Mouse (Mus musculus) liver, postnatal 0 days (tissue): ENCODE data around the gene Myo18a. TPM values are rescaled to one million over a fixed set of nuclear protein-coding genes. Genes with fewer than 3 reads are reported as not detected.

Source experiments
- ATAC-seq: fragments of 200-750 bp; cut with Nextera tagmentation; 2 replicates; pipeline ENCODE4 v1.8.0; 2017; ENCODE audit warnings: mild to moderate bottlenecking, moderate library complexity
- DNase-seq: peaks from one replicate; pipeline ENCODE4 v3.0.0-alpha.2; 2016
- H3K27ac ChIP-seq: fragments of 300-500 bp; sonication (generic); 2 replicates; pipeline ENCODE4 v1.5.1; 2014; ENCODE audit warnings: antibody characterized with exemption, moderate library complexity, mild to moderate bottlenecking, low read depth
- H3K27me3 ChIP-seq: fragments of 300-500 bp; sonication (generic); 2 replicates; pipeline ENCODE4 v1.6.1; 2014; ENCODE audit warnings: low read length, control low read depth, mixed read lengths; ENCODE audit not compliant: insufficient read depth
- H3K36me3 ChIP-seq: fragments of 300-500 bp; sonication (generic); replicated peaks from 2 replicates; pipeline ENCODE4 v1.6.1; 2014; ENCODE audit warnings: mild to moderate bottlenecking, control low read depth, low read length, moderate library complexity, mixed read lengths; ENCODE audit not compliant: insufficient read depth
- H3K4me1 ChIP-seq: fragments of 300-500 bp; sonication (generic); 2 replicates; pipeline ENCODE4 v1.6.1; 2014; ENCODE audit warnings: antibody characterized with exemption, mild to moderate bottlenecking, control low read depth; ENCODE audit not compliant: insufficient read depth
- H3K4me2 ChIP-seq: fragments of 300-500 bp; sonication (generic); 2 replicates; pipeline ENCODE4 v1.6.1; 2014; ENCODE audit warnings: low read depth, mild to moderate bottlenecking, low read length, moderate library complexity, mixed read lengths
- H3K4me3 ChIP-seq: fragments of 300-500 bp; sonication (generic); 2 replicates; pipeline ENCODE4 v1.5.1; 2014; ENCODE audit warnings: low read depth, low read length
- H3K9ac ChIP-seq: fragments of 300-500 bp; sonication (generic); replicated peaks from 2 replicates; pipeline ENCODE4 v1.6.1; 2014; ENCODE audit warnings: mild to moderate bottlenecking, moderate library complexity
- H3K9me3 ChIP-seq: fragments of 300-500 bp; sonication (generic); 2 replicates; pipeline ENCODE4 v1.6.1; 2016; ENCODE audit warnings: mild to moderate bottlenecking, control low read depth, low read length, mixed read lengths
- CTCF ChIP-seq: sonication (generic); IDR thresholded peaks from 2 replicates; pipeline ENCODE4 v1.5.1; 2016; ENCODE audit warnings: antibody characterized with exemption, low read depth
- EP300 ChIP-seq: IDR thresholded peaks from 2 replicates; pipeline ENCODE4 v1.6.1; 2016; ENCODE audit warnings: antibody characterized with exemption, low read depth, mild to moderate bottlenecking
- WGBS: fragments of 180-500 bp; shearing (Covaris S2); extraction: QIAGEN DNeasy Blood & Tissue Kit; methylation state at CpG from one replicate; pipeline ENCODE4 v1.1.7; 2014; ENCODE audit not compliant: insufficient replicate concordance; 5-methylcytosine and 5-hydroxymethylcytosine counted together
- polyA plus RNA-seq: library from polyadenylated mRNA; unstranded; fragments of >200 nt; fragmentation: Nextera tagmentation; extraction: Ambion mirVana; gene quantifications from 2 replicates; pipeline ENCODE4 v1.2.1, GENCODE M21; 2015

The Myo18a gene
- polyA plus RNA-seq, 1 experiment from 2014 or later, result 10.4 TPM

DNA sequence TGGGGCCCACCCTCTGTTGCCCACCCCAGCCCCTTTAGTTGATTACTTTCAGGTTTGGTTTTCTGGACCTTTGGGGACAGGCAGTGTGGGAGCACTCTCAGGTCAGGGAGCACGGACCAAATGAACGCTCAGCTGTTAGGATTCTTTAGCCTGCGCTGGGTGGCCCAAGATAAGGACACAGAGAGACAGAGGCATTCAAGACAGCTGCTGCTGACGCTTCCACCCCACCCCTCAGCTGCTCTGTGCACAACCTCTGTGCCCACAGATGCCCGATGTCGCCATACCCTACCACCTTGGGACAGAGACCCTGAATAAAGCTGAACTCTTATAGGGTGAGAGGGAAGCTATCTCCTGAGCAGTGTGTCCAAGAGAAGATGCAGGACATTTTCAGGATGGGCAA lies 47.0 kb downstream of the Myo18a start:
- Histone ChIP-seq H3K27ac (no peak overlapping the region), H3K4me2 (no peak overlapping the region), H3K9ac (no peak overlapping the region), H3K4me3 (no peak overlapping the region), H3K9me3 (no peaks in the 10 kb centered on the region), H3K27me3 (no peaks in the 10 kb centered on the region), H3K36me3 (peaks cover 4% of the 10 kb centered on the region), H3K4me1 (no peaks in the 10 kb centered on the region)
- TF ChIP-seq CTCF (no peak), EP300 (no peak)
- ATAC-seq (no peak), DNase-seq (no peak)
- WGBS, result 53% methylated on average over 6 of the region's 6 CpGs

DNA sequence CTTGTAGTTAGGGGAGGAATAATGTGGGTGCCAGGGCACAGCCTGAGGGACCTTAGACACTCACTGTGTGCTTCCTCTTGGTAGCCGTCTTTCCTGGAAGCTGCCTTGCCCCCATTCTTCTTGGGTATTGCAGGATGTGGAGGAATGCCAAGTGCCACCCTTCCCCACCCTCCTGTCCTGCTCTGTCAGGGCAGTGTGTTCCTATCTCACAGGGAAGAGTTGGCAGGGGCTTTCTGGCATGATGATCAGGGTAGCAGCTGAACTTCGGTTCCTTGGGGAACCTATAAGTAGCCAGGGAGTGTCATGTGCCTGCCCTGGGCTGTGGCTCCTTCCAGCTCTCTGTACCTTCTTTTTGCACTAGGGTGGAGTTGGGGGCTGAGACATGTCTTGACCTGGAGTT lies 50.9 kb downstream of the Myo18a start:
- Histone ChIP-seq H3K4me2 (no peak overlapping the region), H3K27me3 (no peaks in the 10 kb centered on the region), H3K9me3 (no peaks in the 10 kb centered on the region), H3K9ac (no peak overlapping the region), H3K4me1 (no peaks in the 10 kb centered on the region), H3K4me3 (no peak overlapping the region), H3K27ac (no peak overlapping the region), H3K36me3 (peaks cover 21% of the 10 kb centered on the region)
- no peak for ATAC-seq
- no peak for TF ChIP-seq EP300
- TF ChIP-seq CTCF, result no peak
- no peak for DNase-seq
- WGBS, result 77% methylated on average over 2 of the region's 2 CpGs

DNA sequence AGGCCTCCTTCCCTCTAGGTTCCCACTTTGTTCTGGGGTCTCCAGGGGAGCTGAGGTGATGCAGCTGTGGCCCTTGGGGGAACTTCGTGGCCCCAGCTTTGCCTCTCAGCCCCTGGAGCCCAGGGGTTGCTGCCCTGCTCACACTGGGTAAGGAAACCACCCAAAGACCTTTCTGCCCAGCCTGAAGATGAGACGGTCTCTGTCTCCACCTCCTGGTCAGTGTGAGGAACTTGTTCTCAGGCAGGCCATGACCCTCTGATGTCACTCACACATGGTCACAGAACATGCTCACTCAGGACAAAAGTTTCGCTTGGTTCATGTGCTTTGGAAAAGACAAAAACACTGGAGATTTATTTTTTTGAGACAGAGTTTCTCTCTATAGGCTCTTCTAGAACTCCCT lies 53.0 kb downstream of the Myo18a start:
- Histone ChIP-seq H3K27ac (no peak overlapping the region), H3K4me1 (no peaks in the 10 kb centered on the region), H3K9me3 (no peaks in the 10 kb centered on the region), H3K36me3 (peaks cover 37% of the 10 kb centered on the region), H3K4me2 (no peak overlapping the region), H3K4me3 (no peak overlapping the region), H3K9ac (no peak overlapping the region), H3K27me3 (no peaks in the 10 kb centered on the region)
- peak; percentile 77; the same call in 1 of the 2 replicates for ATAC-seq
- WGBS, result 28% methylated on average over 3 of the region's 3 CpGs
- peak; percentile 85 for DNase-seq
- TF ChIP-seq EP300 (no peak), CTCF (peak; percentile 97)

DNA sequence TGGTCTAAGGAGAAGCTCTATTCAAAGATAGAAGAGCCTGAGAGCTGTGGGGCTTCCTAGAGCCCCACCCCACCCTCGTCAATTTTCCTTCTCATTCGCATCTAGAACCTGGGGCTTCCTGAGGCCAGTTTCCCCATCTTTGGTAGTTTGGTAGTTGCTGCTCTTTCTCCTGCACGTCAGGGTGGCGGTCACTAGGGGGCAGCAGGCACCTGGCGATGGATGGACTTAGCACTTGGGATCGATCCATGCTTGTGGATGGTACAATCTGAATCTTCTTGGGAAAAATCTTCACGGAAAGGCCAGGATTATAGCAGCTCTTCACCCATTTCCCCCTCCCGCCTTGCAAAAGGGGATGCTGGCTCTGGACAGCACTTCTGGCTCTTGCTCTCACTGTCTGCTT lies 58.6 kb downstream of the Myo18a start:
- no peak overlapping the region for H3K4me3 ChIP-seq
- TF ChIP-seq CTCF (peak; percentile 86), EP300 (no peak)
- H3K27me3 ChIP-seq, result no peaks in the 10 kb centered on the region
- no peak overlapping the region for H3K27ac ChIP-seq
- peak; percentile 74 for DNase-seq
- peaks cover 65% of the 10 kb centered on the region for H3K36me3 ChIP-seq
- H3K4me2 ChIP-seq, result no peak overlapping the region
- H3K9ac ChIP-seq, result no peak overlapping the region
- no peaks in the 10 kb centered on the region for H3K9me3 ChIP-seq
- ATAC-seq, result no peak
- WGBS, result 37% methylated on average over 8 of the region's 8 CpGs
- no peaks in the 10 kb centered on the region for H3K4me1 ChIP-seq

DNA sequence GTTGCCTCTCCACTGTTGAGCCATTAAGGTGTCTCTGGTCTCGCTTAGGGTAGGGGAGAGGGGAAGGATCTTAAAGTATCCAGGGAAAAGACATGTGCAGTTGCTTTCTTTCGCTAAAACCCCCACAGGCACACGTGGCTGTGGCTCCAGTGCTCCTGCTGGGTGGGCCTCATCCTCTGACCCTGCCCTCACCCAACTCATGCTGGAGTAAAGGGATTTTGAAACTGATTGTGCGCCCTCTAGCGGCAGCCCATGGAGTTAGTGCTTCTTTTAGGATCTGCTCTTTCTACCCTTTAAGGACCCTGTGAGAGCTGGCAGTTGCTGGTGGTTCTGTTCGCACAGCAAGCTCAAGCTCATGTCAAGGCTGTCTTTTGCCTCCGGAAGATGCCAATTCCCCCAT lies 59.7 kb downstream of the Myo18a start:
- Histone ChIP-seq H3K27ac (no peak overlapping the region), H3K27me3 (no peaks in the 10 kb centered on the region), H3K9me3 (no peaks in the 10 kb centered on the region), H3K4me1 (no peaks in the 10 kb centered on the region), H3K9ac (no peak overlapping the region), H3K4me2 (no peak overlapping the region), H3K36me3 (peaks cover 65% of the 10 kb centered on the region), H3K4me3 (no peak overlapping the region)
- WGBS, result 28% methylated on average over 7 of the region's 7 CpGs
- DNase-seq (peak; percentile 76), ATAC-seq (no peak)
- TF ChIP-seq EP300 (no peak), CTCF (peak; percentile 85)

DNA sequence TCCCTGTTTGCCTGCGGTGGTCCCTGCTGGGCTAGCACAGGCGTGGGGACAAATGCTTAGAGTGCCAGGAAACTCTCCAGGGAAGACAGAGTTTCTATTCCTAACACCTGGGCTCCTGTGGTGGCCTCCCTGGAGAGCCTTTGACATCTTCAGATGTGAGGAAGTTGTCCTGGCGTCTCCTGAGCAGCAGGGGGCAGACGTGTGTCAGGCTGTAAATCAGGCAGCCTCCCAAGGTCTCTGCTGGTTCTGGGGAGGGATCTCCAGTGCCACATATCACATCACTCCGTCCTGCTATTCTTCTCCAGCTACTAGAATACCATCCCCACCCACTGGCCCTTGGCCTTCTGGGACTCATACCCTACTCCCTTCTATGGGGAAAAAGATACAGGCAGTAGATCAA lies 62.8 kb downstream of the Myo18a start:
- Histone ChIP-seq H3K4me3 (no peak overlapping the region), H3K4me1 (no peaks in the 10 kb centered on the region), H3K9ac (no peak overlapping the region), H3K27me3 (no peaks in the 10 kb centered on the region), H3K27ac (no peak overlapping the region), H3K36me3 (peaks cover 63% of the 10 kb centered on the region), H3K9me3 (no peaks in the 10 kb centered on the region), H3K4me2 (no peak overlapping the region)
- TF ChIP-seq CTCF (peak; percentile 77), EP300 (no peak)
- peak; percentile 64 for DNase-seq
- ATAC-seq, result no peak
- 19% methylated on average over 5 of the region's 5 CpGs for WGBS

DNA sequence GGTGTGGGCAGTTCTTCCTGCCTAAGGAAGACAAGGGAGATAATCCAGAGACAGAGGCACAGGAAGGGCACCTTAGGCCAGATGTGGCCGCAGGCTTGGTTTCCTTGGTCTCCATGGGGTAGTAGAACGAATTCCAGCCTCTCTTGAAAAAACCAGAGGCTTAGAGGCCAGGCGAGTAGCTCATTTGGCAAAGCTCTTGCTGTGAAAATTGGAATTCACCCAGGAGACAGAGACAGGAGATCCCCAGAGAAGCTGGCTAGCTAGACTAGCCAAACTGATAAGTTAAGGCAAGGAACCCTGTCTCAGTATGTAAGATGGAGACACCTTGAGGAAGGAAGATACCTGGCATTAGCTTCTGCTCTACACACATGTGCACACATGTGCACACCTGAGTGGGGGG lies 63.3 kb downstream of the Myo18a start:
- H3K4me2 ChIP-seq, result no peak overlapping the region
- H3K9me3 ChIP-seq, result no peaks in the 10 kb centered on the region
- no peak for DNase-seq
- H3K9ac ChIP-seq, result no peak overlapping the region
- peaks cover 63% of the 10 kb centered on the region for H3K36me3 ChIP-seq
- H3K4me3 ChIP-seq, result no peak overlapping the region
- WGBS, result 74% methylated on average over 3 of the region's 3 CpGs
- no peak overlapping the region for H3K27ac ChIP-seq
- no peaks in the 10 kb centered on the region for H3K4me1 ChIP-seq
- no peak for TF ChIP-seq EP300
- no peak for TF ChIP-seq CTCF
- no peak for ATAC-seq
- H3K27me3 ChIP-seq, result no peaks in the 10 kb centered on the region
